Mouse (Mus musculus): ENCODE data around the gene Acsbg1. TPM values are rescaled to one million over a fixed set of nuclear protein-coding genes. Genes with fewer than 3 reads are reported as not detected.
"Not testable (repeated sequence)": the region's sequence is repeated elsewhere in the genome, so short reads cannot be mapped to it uniquely, and the experiment has no call there.

Acsbg1 gene
- polyA plus RNA-seq, 1 experiment from 2014 or later, result 6.0 TPM

GRCm38 (mm10) chr9:54602386-54602785, 59.3 kb downstream of the Acsbg1 start:
- no peak for ATAC-seq (ENCODE audit: insufficient number of reproducible peaks, low FRiP score, low TSS enrichment, low read depth)

GRCm38 (mm10) chr9:54596752-54597465, 64.8 kb downstream of the Acsbg1 start:
- H3K4me3 ChIP-seq, result no peak overlapping the region
- H3K4me2 ChIP-seq, result no peak overlapping the region
- no peaks in the 10 kb centered on the region for H3K4me1 ChIP-seq
- H3K9ac ChIP-seq, result no peak overlapping the region
- peaks cover 91% of the 10 kb centered on the region for H3K36me3 ChIP-seq
- no peak overlapping the region for H3K27ac ChIP-seq
- H3K27me3 ChIP-seq, result no peaks in the 10 kb centered on the region
- WGBS, result 91% methylated on average over 15 of the region's 15 CpGs
- ATAC-seq (ENCODE audit: insufficient number of reproducible peaks, low FRiP score, low TSS enrichment, low read depth), result no peak
- H3K9me3 ChIP-seq, result no peaks in the 10 kb centered on the region

More at GRCm38 (mm10) chr9:54602386-54602785, 59.3 kb downstream of the Acsbg1 start:
- H3K9ac ChIP-seq, result no peak overlapping the region
- H3K27me3 ChIP-seq, result no peaks in the 10 kb centered on the region
- H3K4me2 ChIP-seq, result no peak overlapping the region
- no peak overlapping the region for H3K4me3 ChIP-seq
- no peaks in the 10 kb centered on the region for H3K4me1 ChIP-seq
- no peak overlapping the region for H3K27ac ChIP-seq
- H3K9me3 ChIP-seq, result no peaks in the 10 kb centered on the region
- 85% methylated on average over 2 of the region's 2 CpGs for WGBS
- peaks cover 71% of the 10 kb centered on the region for H3K36me3 ChIP-seq

- not testable (repeated sequence) for H3K9me3 ChIP-seq; H3K4me3 ChIP-seq; H3K27ac ChIP-seq; H3K4me2 ChIP-seq; ATAC-seq (ENCODE audit: insufficient number of reproducible peaks, low FRiP score, low TSS enrichment, low read depth); H3K9ac ChIP-seq; H3K4me1 ChIP-seq; H3K27me3 ChIP-seq
- 84% methylated on average over 4 of the region's 4 CpGs for WGBS
- H3K36me3 ChIP-seq, result peaks cover 72% of the 10 kb centered on the region
Observed at GRCm38 (mm10) chr9:54593652-54594051, 68.0 kb downstream of the Acsbg1 start.

- H3K36me3 ChIP-seq, result peaks cover 17% of the 10 kb centered on the region
- no peak overlapping the region for H3K4me3 ChIP-seq
- no peak for ATAC-seq (ENCODE audit: insufficient number of reproducible peaks, low FRiP score, low TSS enrichment, low read depth)
- no peaks in the 10 kb centered on the region for H3K9me3 ChIP-seq
- H3K4me2 ChIP-seq, result no peak overlapping the region
- peaks cover 13% of the 10 kb centered on the region for H3K4me1 ChIP-seq
- WGBS, result 50% methylated on average over 4 of the region's 4 CpGs
- no peak overlapping the region for H3K27ac ChIP-seq
- H3K27me3 ChIP-seq, result no peaks in the 10 kb centered on the region
- H3K9ac ChIP-seq, result no peak overlapping the region
Observed at GRCm38 (mm10) chr9:54587863-54588262, 73.8 kb downstream of the Acsbg1 start.

GRCm38 (mm10) chr9:54586199-54587061, 75.2 kb downstream of the Acsbg1 start, which contains the start of gene Idh3a:
Idh3a (plus strand) TSS chr9:54586334.
- WGBS, result 0% methylated on average over 72 of the region's 73 CpGs
- Histone ChIP-seq H3K27me3 (no peaks in the 10 kb centered on the region), H3K4me2 (peak within 1 kb of the TSS; percentile 83), H3K4me3 (peak within 1 kb of the TSS; percentile 75), H3K9me3 (no peaks in the 10 kb centered on the region), H3K27ac (no peak within 1 kb of the TSS), H3K9ac (peak within 1 kb of the TSS; percentile 81), H3K36me3 (peaks cover 7% of the 10 kb centered on the region), H3K4me1 (peaks cover 13% of the 10 kb centered on the region)
- peak; percentile 98 for ATAC-seq (ENCODE audit: insufficient number of reproducible peaks, low FRiP score, low TSS enrichment, low read depth)

GRCm38 (mm10) chr9:54585839-54586198, 75.9 kb downstream of the Acsbg1 start:
- Histone ChIP-seq H3K4me3 (peak overlapping the region; percentile 75), H3K9ac (no peak overlapping the region), H3K27me3 (no peaks in the 10 kb centered on the region), H3K9me3 (no peaks in the 10 kb centered on the region), H3K4me1 (peaks cover 13% of the 10 kb centered on the region), H3K27ac (no peak overlapping the region), H3K4me2 (peak overlapping the region; percentile 83), H3K36me3 (peaks cover 3% of the 10 kb centered on the region)
- WGBS, result 32% methylated on average over 5 of the region's 5 CpGs
- no peak for ATAC-seq (ENCODE audit: insufficient number of reproducible peaks, low FRiP score, low TSS enrichment, low read depth)

GRCm38 (mm10) chr9:54584127-54584526, 77.5 kb downstream of the Acsbg1 start:
- H3K4me3 ChIP-seq; H3K9me3 ChIP-seq; H3K4me2 ChIP-seq; H3K9ac ChIP-seq; ATAC-seq (ENCODE audit: insufficient number of reproducible peaks, low FRiP score, low TSS enrichment, low read depth); H3K27me3 ChIP-seq; H3K36me3 ChIP-seq; H3K27ac ChIP-seq: not testable (repeated sequence)
- WGBS, result 81% methylated on average over 2 of the region's 2 CpGs
- peaks cover 13% of the 10 kb centered on the region for H3K4me1 ChIP-seq

GRCm38 (mm10) chr9:54583712-54584111, 78.0 kb downstream of the Acsbg1 start:
- H3K9ac ChIP-seq, result no peak overlapping the region

GRCm38 (mm10) chr9:54571130-54571839, 90.4 kb downstream of the Acsbg1 start:
- Histone ChIP-seq H3K4me2 (no peak overlapping the region), H3K4me1 (0 out of 2 replicates have a peak, but pooled peaks cover 2% of the 10 kb centered on the region), H3K9ac (no peak overlapping the region), H3K27me3 (no peaks in the 10 kb centered on the region), H3K4me3 (no peak overlapping the region), H3K27ac (no peak overlapping the region), H3K9me3 (no peaks in the 10 kb centered on the region), H3K36me3 (no peaks in the 10 kb centered on the region)
- ATAC-seq (ENCODE audit: insufficient number of reproducible peaks, low FRiP score, low TSS enrichment, low read depth), result no peak
- WGBS, result 56% methylated on average over 9 of the region's 9 CpGs

More at GRCm38 (mm10) chr9:54583712-54584111, 78.0 kb downstream of the Acsbg1 start:
- Histone ChIP-seq H3K9me3 (no peaks in the 10 kb centered on the region), H3K36me3 (no peaks in the 10 kb centered on the region), H3K4me1 (peaks cover 13% of the 10 kb centered on the region), H3K4me3 (no peak overlapping the region), H3K27ac (no peak overlapping the region), H3K27me3 (no peaks in the 10 kb centered on the region), H3K4me2 (no peak overlapping the region)
- 39% methylated on average over 1 of the region's 1 CpGs for WGBS
- no peak for ATAC-seq (ENCODE audit: insufficient number of reproducible peaks, low FRiP score, low TSS enrichment, low read depth)

GRCm38 (mm10) chr9:54568732-54569131, 92.9 kb downstream of the Acsbg1 start:
- Histone ChIP-seq H3K9me3 (no peaks in the 10 kb centered on the region), H3K9ac (no peak overlapping the region), H3K36me3 (no peaks in the 10 kb centered on the region), H3K4me2 (no peak overlapping the region), H3K27me3 (no peaks in the 10 kb centered on the region), H3K4me3 (no peak overlapping the region), H3K27ac (no peak overlapping the region), H3K4me1 (0 out of 2 replicates have a peak, but pooled peaks cover 2% of the 10 kb centered on the region)
- 44% methylated on average over 2 of the region's 2 CpGs for WGBS
- ATAC-seq (ENCODE audit: insufficient number of reproducible peaks, low FRiP score, low TSS enrichment, low read depth), result no peak

GRCm38 (mm10) chr9:54566958-54567357, 94.7 kb downstream of the Acsbg1 start:
- Histone ChIP-seq H3K9ac (no peak overlapping the region), H3K27ac (peak overlapping the region; percentile 38), H3K27me3 (no peaks in the 10 kb centered on the region), H3K36me3 (no peaks in the 10 kb centered on the region), H3K4me1 (0 out of 2 replicates have a peak, but pooled peaks cover 2% of the 10 kb centered on the region), H3K9me3 (no peaks in the 10 kb centered on the region), H3K4me2 (no peak overlapping the region), H3K4me3 (no peak overlapping the region)
- WGBS, result 37% methylated on average over 4 of the region's 4 CpGs
- no peak for ATAC-seq (ENCODE audit: insufficient number of reproducible peaks, low FRiP score, low TSS enrichment, low read depth)

All from limb, embryonic 15.5 days (tissue).